18 mouse cellular contexts compared by ENCODE assay signal in genomic region chr16:51002876-51003275, GRCm38 (mm10).
DNase-seq lines count a peak whose midpoint lies in the region; ATAC-seq and TF ChIP-seq lines count a peak whose summit lies in the region.
"Had no signal": no experiment of that assay in that cellular context is flagged by ENCODE, and none has a peak within 500 bp of the region (broad histone marks: within the 10 kb centered on the region; RNA-seq: fewer than 3 reads in every experiment).

No protein-coding gene starts in this region.

- no peak overlapping the region for H3K4me3 ChIP-seq in cerebellum, adult 2 months (replicated peaks; ENCODE audit: insufficient read depth, low read depth, low read length)
- no peak overlapping the region for H3K4me3 ChIP-seq in kidney, adult 2 months (ENCODE audit: insufficient read depth, low read depth, low read length)
- H3K4me3 ChIP-seq: embryonic facial prominence, embryonic 13.5 days; forebrain, embryonic 13.5 days; hindbrain, embryonic 12.5 days had no signal

- H3K27me3 ChIP-seq in cerebellum, adult 2 months (ENCODE audit: control insufficient read depth, insufficient read depth, low read length), result no peaks in the 10 kb centered on the region
- H3K27me3 ChIP-seq in kidney, adult 2 months (replicated peaks; ENCODE audit: control insufficient read depth, insufficient read depth, low read length), result no peaks in the 10 kb centered on the region
- H3K27me3 ChIP-seq: embryonic facial prominence, embryonic 13.5 days; forebrain, embryonic 13.5 days; hindbrain, embryonic 12.5 days had no signal

- TF ChIP-seq POLR2A in cerebellum, adult 2 months (IDR thresholded peaks at IDR 0.05; ENCODE audit: borderline replicate concordance, insufficient read depth, low read length), result no peak
- no peak for TF ChIP-seq POLR2A in kidney, adult 2 months (IDR thresholded peaks at IDR 0.05; ENCODE audit: low read depth, low read length)

- TF ChIP-seq CTCF in cerebellum, adult 2 months (IDR thresholded peaks at IDR 0.05; ENCODE audit: borderline replicate concordance, insufficient read depth, low read depth, low read length), result no peak
- TF ChIP-seq CTCF in kidney, adult 2 months (conservative IDR thresholded peaks at IDR 0.05; ENCODE audit: insufficient read depth, insufficient read length, low read depth, low read length), result no peak

- H3K4me1 ChIP-seq in cerebellum, adult 2 months (ENCODE audit: control insufficient read depth, insufficient read depth, low read length), result no peaks in the 10 kb centered on the region
- no peaks in the 10 kb centered on the region for H3K4me1 ChIP-seq in kidney, adult 2 months (ENCODE audit: control insufficient read depth, insufficient read depth, low read length)
- H3K4me1 ChIP-seq: embryonic facial prominence, embryonic 13.5 days; hindbrain, embryonic 12.5 days had no signal

- no peak overlapping the region for H3K27ac ChIP-seq in cerebellum, adult 2 months (ENCODE audit: insufficient read depth, low read length)
- H3K27ac ChIP-seq in kidney, adult 2 months (ENCODE audit: insufficient read depth, low read depth, low read length), result no peak overlapping the region
- H3K27ac ChIP-seq: embryonic facial prominence, embryonic 13.5 days; forebrain, embryonic 13.5 days; hindbrain, embryonic 12.5 days had no signal

- peak; percentile 42 to 61 for DNase-seq in cerebellum, postnatal 10 days
- no peak for DNase-seq in cerebellum, adult 2 months
- DNase-seq in kidney, postnatal 10 days, result peak; percentile 7
- no peak for DNase-seq in kidney, adult 2 months
- DNase-seq in ovary, postnatal 36 days (ENCODE audit: low spot score), result peak; percentile 6
- DNase-seq in ovary, postnatal 10 days (ENCODE audit: low spot score), result no peak
- DNase-seq in skeletal muscle tissue, adult 2 months (ENCODE audit: low read depth, low spot score), result peak; percentile 9
- DNase-seq: cerebellum, adult 18-20 months; cerebellum, postnatal 36 days; gastrocnemius, postnatal 36 days; heart, adult 11 months; heart, postnatal 10 days; heart, postnatal 4 days had no signal

- no peaks in the 10 kb centered on the region for H3K36me3 ChIP-seq in kidney, adult 2 months (ENCODE audit: control insufficient read depth, insufficient read depth, low read length)
- H3K36me3 ChIP-seq: embryonic facial prominence, embryonic 13.5 days; hindbrain, embryonic 12.5 days had no signal

- no peak for ATAC-seq in inflammation-experienced regulatory T-cells, adult 6 months
- ATAC-seq: forebrain, embryonic 13.5 days; intestine, embryonic 16.5 days had no signal

Comparison
In these comparisons a context has a peak if more than half of its experiments do, and no peak if none do; other contexts are left out.
1. DNase-seq: peak in cerebellum, postnatal 10 days (2 of 2), kidney, postnatal 10 days (single experiment), ovary, postnatal 36 days (single experiment) and skeletal muscle tissue, adult 2 months (single experiment); none in cerebellum, adult 2 months (0 of 2), kidney, adult 2 months (single experiment) and ovary, postnatal 10 days (single experiment).